Mouse (Mus musculus): ENCODE results near the gene Wwp2.

- no peak for TF ChIP-seq POLR2A (IDR thresholded peaks at IDR 0.05; ENCODE audit: borderline replicate concordance, extremely low read depth, low read depth, low read length)
- TF ChIP-seq CTCF (IDR thresholded peaks at IDR 0.05; ENCODE audit: insufficient read depth, low read length), result peak; percentile 36; the same call in 1 of the 2 replicates
These were observed 140.5 kb downstream of the Wwp2 start for GRCm38 (mm10) chr8:107576702-107577101.

Data from lung, adult 2 months (tissue).